Mouse (Mus musculus) forebrain, postnatal 0 days (tissue): ENCODE measurements at regions not wholly inside any gene's neighbourhood (a gene's known extent, or its start where the extent isn't known, plus 50 kb on each side); places are given as distances from the start of the nearest gene placed in this dataset.

Source experiments
- ATAC-seq: fragments of 200-750 bp; cut with Nextera tagmentation; 2 replicates; pipeline ENCODE4 v1.8.0; 2017; ENCODE audit warnings: mild to moderate bottlenecking, moderate library complexity
- DNase-seq: peaks from one replicate; pipeline ENCODE4 v3.0.0-alpha.2; 2015
- H3K27ac ChIP-seq: fragments of 300-500 bp; sonication (generic); 2 replicates; pipeline ENCODE4 v1.5.1; 2014; ENCODE audit warnings: low read depth, mild to moderate bottlenecking, antibody characterized with exemption, low read length, moderate library complexity, mixed read lengths
- H3K27me3 ChIP-seq: fragments of 300-500 bp; sonication (generic); 2 replicates; pipeline ENCODE4 v1.6.1; 2014; ENCODE audit warnings: mild to moderate bottlenecking, low read length, mixed read lengths; ENCODE audit not compliant: insufficient read depth
- H3K36me3 ChIP-seq: fragments of 300-500 bp; sonication (generic); 2 replicates; pipeline ENCODE4 v1.6.1; 2014; ENCODE audit warnings: mild to moderate bottlenecking, moderate library complexity; ENCODE audit not compliant: insufficient read depth
- H3K4me1 ChIP-seq: fragments of 300-500 bp; sonication (generic); 2 replicates; pipeline ENCODE4 v1.6.1; 2014; ENCODE audit warnings: antibody characterized with exemption; ENCODE audit not compliant: insufficient read depth
- H3K4me2 ChIP-seq: fragments of 300-500 bp; sonication (generic); 2 replicates; pipeline ENCODE4 v1.6.1; 2014; ENCODE audit warnings: low read depth, mild to moderate bottlenecking, moderate library complexity
- H3K4me3 ChIP-seq: fragments of 300-500 bp; sonication (generic); 2 replicates; pipeline ENCODE4 v1.5.1; 2014; ENCODE audit warnings: low read depth, low read length, mixed read lengths
- H3K9ac ChIP-seq: fragments of 300-500 bp; sonication (generic); 2 replicates; pipeline ENCODE4 v1.6.1; 2014; ENCODE audit warnings: mild to moderate bottlenecking
- H3K9me3 ChIP-seq: fragments of 300-500 bp; sonication (generic); 2 replicates; pipeline ENCODE4 v1.6.1; 2016; ENCODE audit warnings: low read length
- CTCF ChIP-seq: sonication (generic); IDR thresholded peaks from 2 replicates; pipeline ENCODE4 v1.5.1; 2016; ENCODE audit warnings: antibody characterized with exemption, control low read depth, low read depth
- WGBS: fragments of 180-500 bp; shearing (Covaris S2); extraction: QIAGEN DNeasy Blood & Tissue Kit; methylation state at CpG from one replicate; pipeline ENCODE4 v1.1.7; 2014; 5-methylcytosine and 5-hydroxymethylcytosine counted together

- TF ChIP-seq CTCF: no peak
- Histone ChIP-seq H3K4me2 (no peak overlapping the region), H3K9me3 (no peaks in the 10 kb centered on the region; the same call in 1 of the 2 replicates), H3K4me1 (no peaks in the 10 kb centered on the region), H3K9ac (no peak overlapping the region), H3K27ac (no peak overlapping the region), H3K4me3 (no peak overlapping the region), H3K27me3 (no peaks in the 10 kb centered on the region), H3K36me3 (no peaks in the 10 kb centered on the region)
- DNase-seq: no peak
- WGBS: 97% methylated on average over 1 of the region's 1 CpGs
- no peak for ATAC-seq
These were observed 132.4 kb downstream of the Dusp6 start for GRCm38 (mm10) chr10:99395411-99395810.

- no peaks in the 10 kb centered on the region for H3K4me1 ChIP-seq
- no peak overlapping the region for H3K4me2 ChIP-seq
- 88% methylated on average over 3 of the region's 3 CpGs for WGBS
- no peak for TF ChIP-seq CTCF
- ATAC-seq (no peak), DNase-seq (no peak)
- H3K9ac ChIP-seq: no peak overlapping the region
- no peaks in the 10 kb centered on the region for H3K27me3 ChIP-seq
- H3K9me3 ChIP-seq: no peaks in the 10 kb centered on the region; the same call in 1 of the 2 replicates
- no peak overlapping the region for H3K27ac ChIP-seq
- H3K4me3 ChIP-seq: no peak overlapping the region
- no peaks in the 10 kb centered on the region for H3K36me3 ChIP-seq
These were observed 133.6 kb downstream of the Dusp6 start for GRCm38 (mm10) chr10:99396630-99397029.

GRCm38 (mm10) chr10:99400076-99400475, 137.0 kb downstream of the Dusp6 start:
- H3K9ac ChIP-seq: no peak overlapping the region
- no peak overlapping the region for H3K4me3 ChIP-seq
- no peak overlapping the region for H3K27ac ChIP-seq
- ATAC-seq (no peak), DNase-seq (no peak)
- no peak for TF ChIP-seq CTCF
- H3K4me1 ChIP-seq: no peaks in the 10 kb centered on the region
- 84% methylated on average over 6 of the region's 6 CpGs for WGBS
- H3K4me2 ChIP-seq: no peak overlapping the region
- H3K9me3 ChIP-seq: no peaks in the 10 kb centered on the region; the same call in 1 of the 2 replicates
- H3K36me3 ChIP-seq: no peaks in the 10 kb centered on the region
- no peaks in the 10 kb centered on the region for H3K27me3 ChIP-seq

- H3K36me3 ChIP-seq: no peaks in the 10 kb centered on the region
- no peak overlapping the region for H3K4me3 ChIP-seq
- no peak overlapping the region for H3K27ac ChIP-seq
- H3K4me1 ChIP-seq: no peaks in the 10 kb centered on the region
- 84% methylated on average over 2 of the region's 2 CpGs for WGBS
- no peaks in the 10 kb centered on the region for H3K27me3 ChIP-seq
- ATAC-seq (peak; percentile 43; the same call in 1 of the 2 replicates), DNase-seq (peak; percentile 65)
- TF ChIP-seq CTCF: no peak
- no peak overlapping the region for H3K4me2 ChIP-seq
- H3K9me3 ChIP-seq: no peaks in the 10 kb centered on the region
- no peak overlapping the region for H3K9ac ChIP-seq
These were observed 143.7 kb downstream of the Dusp6 start for GRCm38 (mm10) chr10:99406764-99407163.

GRCm38 (mm10) chr10:99408786-99409185, 145.8 kb downstream of the Dusp6 start:
- no peaks in the 10 kb centered on the region for H3K9me3 ChIP-seq
- ATAC-seq: no peak
- no peaks in the 10 kb centered on the region for H3K27me3 ChIP-seq

GRCm38 (mm10) chr10:99409744-99410143, 146.7 kb downstream of the Dusp6 start:
- H3K27me3 ChIP-seq: no peaks in the 10 kb centered on the region
- ATAC-seq: no peak
- H3K4me2 ChIP-seq: no peak overlapping the region
- no peaks in the 10 kb centered on the region for H3K9me3 ChIP-seq
- WGBS: 70% methylated on average over 11 of the region's 11 CpGs
- no peak overlapping the region for H3K9ac ChIP-seq
- TF ChIP-seq CTCF: no peak
- no peak for DNase-seq
- no peaks in the 10 kb centered on the region for H3K36me3 ChIP-seq
- H3K4me1 ChIP-seq: no peaks in the 10 kb centered on the region
- H3K27ac ChIP-seq: no peak overlapping the region
- no peak overlapping the region for H3K4me3 ChIP-seq

More at GRCm38 (mm10) chr10:99408786-99409185, 145.8 kb downstream of the Dusp6 start:
- peak; percentile 37 for TF ChIP-seq CTCF
- Histone ChIP-seq H3K4me3 (no peak overlapping the region), H3K9ac (no peak overlapping the region), H3K36me3 (no peaks in the 10 kb centered on the region), H3K4me1 (no peaks in the 10 kb centered on the region), H3K27ac (no peak overlapping the region), H3K4me2 (no peak overlapping the region)
- 91% methylated on average over 2 of the region's 2 CpGs for WGBS
- no peak for DNase-seq

GRCm38 (mm10) chr10:99410754-99411153, 147.7 kb downstream of the Dusp6 start:
- Histone ChIP-seq H3K27me3 (no peaks in the 10 kb centered on the region), H3K9ac (no peak overlapping the region), H3K36me3 (no peaks in the 10 kb centered on the region), H3K4me1 (no peaks in the 10 kb centered on the region), H3K9me3 (no peaks in the 10 kb centered on the region), H3K4me3 (no peak overlapping the region), H3K27ac (no peak overlapping the region), H3K4me2 (no peak overlapping the region)
- ATAC-seq (no peak), DNase-seq (no peak)
- WGBS: 85% methylated on average over 3 of the region's 3 CpGs
- no peak for TF ChIP-seq CTCF
